Mouse (Mus musculus): ENCODE results near the gene Atox1.

The Atox1 gene

DNA sequence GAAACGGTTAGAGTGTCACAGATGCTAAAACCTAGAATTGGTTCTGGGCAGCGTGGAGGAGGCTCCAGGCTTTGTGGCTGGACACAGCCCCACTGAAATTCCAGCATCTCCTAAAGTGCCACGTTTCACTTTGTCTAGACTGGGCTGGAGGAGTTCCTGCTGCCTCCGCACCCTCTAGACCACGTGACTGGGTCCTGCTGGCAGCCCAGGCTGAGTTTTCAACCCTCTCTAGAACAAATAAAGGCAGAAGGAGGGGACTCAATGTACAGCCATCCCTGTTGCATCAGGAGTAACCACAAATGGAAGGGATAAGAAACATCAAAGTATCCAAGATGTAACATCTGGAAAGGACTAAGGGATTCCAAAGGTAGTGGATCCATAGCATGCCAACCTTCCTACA lies 46.7 kb downstream of the Atox1 start:
- DNase-seq (ENCODE audit: inconsistent ontology term), result peak; percentile 66

DNA sequence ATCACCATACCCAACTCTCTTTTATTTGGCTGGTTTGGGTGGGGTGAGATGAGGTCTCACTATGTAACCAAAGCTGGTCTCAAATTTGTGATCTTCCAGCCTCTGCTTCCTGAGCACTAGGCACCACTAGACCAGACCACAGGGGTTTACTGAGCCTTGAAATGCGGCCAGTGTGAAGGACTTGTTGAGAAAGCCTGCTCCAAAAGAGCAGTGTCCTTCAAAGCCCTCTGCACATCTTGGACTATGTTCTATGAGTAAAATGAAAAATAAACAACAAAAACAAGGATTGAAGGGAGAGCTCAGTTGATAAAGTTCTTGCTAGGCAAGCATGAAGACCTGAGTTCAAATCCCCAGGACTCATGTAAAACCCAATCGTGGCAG lies 47.6 kb downstream of the Atox1 start:
- DNase-seq (ENCODE audit: inconsistent ontology term), result no peak

- no peak for DNase-seq (ENCODE audit: inconsistent ontology term)
Observed at GRCm38 (mm10) chr11:55412680-55413415, 48.2 kb downstream of the Atox1 start.

- DNase-seq (ENCODE audit: inconsistent ontology term), result no peak
Observed at GRCm38 (mm10) chr11:55412034-55412433, 49.0 kb downstream of the Atox1 start.

DNA sequence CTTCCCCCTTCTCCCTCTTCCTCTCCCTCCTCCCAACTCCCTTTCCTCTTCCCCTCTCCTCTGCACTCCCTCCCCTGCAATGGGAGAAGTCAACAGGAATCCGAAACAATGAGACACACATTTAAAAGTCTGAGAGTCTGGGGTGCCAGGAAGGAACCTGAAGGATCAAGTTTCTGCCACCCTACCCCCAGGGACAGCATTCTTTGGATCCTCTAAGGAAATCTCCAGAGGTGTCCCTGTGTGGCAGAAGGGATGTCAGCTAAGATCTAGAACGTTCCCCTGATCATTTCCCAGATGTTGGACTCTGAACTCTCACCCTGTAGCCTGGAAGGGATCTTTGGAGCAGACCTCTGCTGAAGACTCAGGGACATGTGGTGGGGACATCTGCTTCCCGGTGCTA lies 50.5 kb downstream of the Atox1 start:
- DNase-seq (ENCODE audit: inconsistent ontology term), result no peak

GRCm38 (mm10) chr11:55410005-55410404 lies 51.0 kb downstream of the Atox1 start:
- DNase-seq (ENCODE audit: inconsistent ontology term), result no peak

- no peak for DNase-seq (ENCODE audit: inconsistent ontology term)
Observed at GRCm38 (mm10) chr11:55407133-55407532, 53.9 kb downstream of the Atox1 start.

- DNase-seq (ENCODE audit: inconsistent ontology term), result peak; percentile 86
Observed at GRCm38 (mm10) chr11:55405601-55406469, 55.2 kb downstream of the Atox1 start.

DNA sequence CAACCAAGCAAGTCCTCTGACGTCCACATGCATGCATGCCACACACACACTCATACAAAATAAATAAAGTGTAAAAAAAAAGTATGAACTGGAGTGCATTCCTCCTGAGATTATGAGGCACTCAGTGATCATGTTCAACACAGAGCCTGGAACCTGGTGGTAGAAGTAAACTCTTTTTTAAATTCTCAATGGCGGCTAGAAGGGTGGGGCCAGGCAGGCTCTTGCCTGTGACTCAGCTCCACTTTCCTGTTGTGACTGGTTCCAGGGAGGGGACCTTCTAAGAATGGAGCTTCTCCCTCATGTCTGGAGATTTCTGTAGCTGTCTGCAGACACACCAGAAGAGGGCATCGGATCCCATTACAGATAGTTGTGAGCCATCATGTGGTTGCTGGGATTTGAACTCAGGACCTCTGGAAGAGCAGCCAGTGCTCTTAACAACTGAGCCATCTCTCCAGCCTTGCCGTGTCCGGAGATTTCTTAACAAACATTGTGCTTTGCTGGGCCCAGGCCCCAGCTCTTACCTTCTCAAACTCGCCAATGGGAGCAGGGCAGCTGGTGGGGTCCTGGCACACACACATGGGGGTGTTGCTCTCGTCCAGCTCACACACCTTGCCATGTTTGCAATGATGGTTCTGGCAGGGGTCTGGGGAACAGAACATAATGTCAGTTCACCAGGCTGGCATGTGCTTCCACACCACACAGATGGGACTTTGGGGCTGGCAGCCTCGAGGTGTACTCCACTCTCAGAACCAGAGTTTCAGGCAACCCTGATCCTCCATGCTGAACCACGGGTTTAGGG lies 56.2 kb downstream of the Atox1 start:
- no peak for DNase-seq (ENCODE audit: inconsistent ontology term)

DNA sequence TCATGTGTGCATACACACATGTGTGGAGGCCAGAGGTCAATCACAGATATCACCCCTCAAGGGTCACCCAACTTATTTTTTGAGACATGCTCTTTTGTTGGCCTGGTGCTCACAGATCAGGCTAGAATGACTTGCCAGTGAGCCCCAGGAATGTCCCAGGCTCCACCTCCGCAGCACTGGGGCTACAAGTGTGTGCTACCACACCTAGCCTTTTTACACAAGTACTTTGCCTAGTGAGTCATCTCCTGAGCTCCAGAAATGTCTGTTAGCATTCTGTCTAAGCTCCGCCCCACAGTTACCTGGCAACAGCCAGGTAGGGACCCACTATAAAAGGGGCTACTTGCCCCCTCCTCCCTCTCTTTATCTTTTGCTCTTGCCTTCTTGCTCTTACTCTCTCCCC lies 60.2 kb downstream of the Atox1 start:
- no peak for DNase-seq (ENCODE audit: inconsistent ontology term)

DNA sequence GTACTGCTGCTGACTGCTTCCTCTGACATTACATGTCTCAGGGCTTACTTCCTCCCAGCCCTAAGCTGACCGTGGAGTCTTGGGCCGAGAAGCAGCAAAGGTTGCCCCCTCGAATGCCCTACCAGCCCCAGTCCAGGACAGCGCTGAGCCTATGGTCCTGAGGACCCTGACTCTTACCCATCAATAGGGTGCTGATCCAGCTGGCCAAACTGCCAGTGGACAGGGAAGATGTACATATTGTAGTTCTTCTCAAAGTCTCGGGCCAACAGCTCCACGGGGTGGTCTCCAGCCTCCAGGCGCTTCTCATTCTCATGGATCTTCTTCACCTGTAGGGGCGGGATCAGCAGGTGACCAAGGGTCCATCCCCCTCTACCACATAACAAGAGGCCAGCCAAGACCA lies 62.7 kb downstream of the Atox1 start:
- no peak for DNase-seq (ENCODE audit: inconsistent ontology term)

- no peak for DNase-seq (ENCODE audit: inconsistent ontology term)
Observed at GRCm38 (mm10) chr11:55397441-55397840, 63.6 kb downstream of the Atox1 start.

- DNase-seq (ENCODE audit: inconsistent ontology term), result no peak
Observed at GRCm38 (mm10) chr11:55397036-55397435, 64.0 kb downstream of the Atox1 start.
